Mouse (Mus musculus): ENCODE data around the gene Jmjd1c.

GRCm38 (mm10) chr10:67145623-67146022, 49.7 kb downstream of the Jmjd1c start:
- TF ChIP-seq POLR2A (IDR thresholded peaks at IDR 0.05; ENCODE audit: insufficient read depth, low read depth, low read length) (no peak), CTCF (IDR thresholded peaks at IDR 0.05) (no peak), EP300 (IDR thresholded peaks at IDR 0.05; ENCODE audit: insufficient read depth, low read depth, low read length) (no peak)

Data from heart, adult 2 months (tissue).